Mouse (Mus musculus) megakaryocyte, adult 5-6 weeks (primary cell): ENCODE results near the gene Tcea2. TPM values are rescaled to one million over a fixed set of nuclear protein-coding genes. Genes with fewer than 3 reads are reported as not detected.
A peak's percentile ranks its signal among the peaks of the same experiment; 100 is the strongest.

Experiments used
- ATAC-seq: 2 replicates; pipeline ENCODE4 v1.8.0; 2016; ENCODE audit warnings: mild to moderate bottlenecking, inconsistent platforms; ENCODE audit not compliant: poor library complexity, severe bottlenecking
- total RNA-seq, 2 experiments: library from RNA; stranded (forward) in 1 of 2; stranded (reverse) in 1 of 2; fragments of 153-499, 151-499 nt in 1 of 2; fragments of 221-1000, 200-1000 nt in 1 of 2; gene quantifications; 2 replicates each; pipeline versions ENCODE4 v1.2.3 to v1.2.4; 2015 to 2017

The Tcea2 gene
- total RNA-seq (2015) (9.4 and 9.6 TPM in 2 replicates), total RNA-seq (2017) (6.3 and 8.2 TPM in 2 replicates)

DNA sequence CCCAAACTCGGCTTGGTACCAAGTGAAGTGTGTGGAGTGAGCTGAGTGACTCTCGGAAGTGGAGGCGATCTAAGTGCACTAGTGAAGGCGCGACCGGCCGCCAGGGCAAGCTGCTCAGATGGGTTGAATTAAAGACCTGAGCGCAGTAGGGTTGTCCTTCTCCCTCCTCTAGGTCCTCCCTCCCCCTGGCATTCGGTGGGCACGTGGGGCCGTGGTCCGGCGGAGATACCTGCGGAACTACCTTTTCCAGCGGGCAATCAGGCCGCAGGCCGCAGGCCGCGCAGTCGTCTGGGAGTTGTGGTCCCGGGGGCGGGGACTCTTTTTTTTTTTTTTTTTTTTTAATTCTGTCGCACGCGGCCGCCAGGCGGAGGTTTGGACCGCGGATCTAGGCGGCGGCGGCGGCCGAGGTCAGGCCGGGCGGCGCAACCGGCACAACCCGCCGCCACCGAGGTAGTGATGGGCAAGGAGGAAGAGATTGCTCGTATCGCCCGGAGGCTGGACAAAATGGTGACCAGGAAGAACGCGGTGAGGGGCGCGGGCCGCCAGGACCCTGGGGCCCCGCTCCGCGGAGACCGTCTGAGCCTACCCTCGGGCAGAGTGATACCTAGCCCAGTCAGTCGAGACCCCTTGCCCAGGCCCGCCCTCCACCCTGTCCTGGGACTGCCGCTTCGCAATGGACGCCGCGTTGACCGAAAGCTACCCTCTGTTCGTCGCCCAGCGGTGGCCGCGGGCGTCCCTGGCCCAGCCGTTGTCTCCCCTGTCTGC is at the start of gene Tcea2:
Gene Tcea2, plus strand, starts transcription at position 360 of the 765 bp plus-strand sequence.
- peak; percentile 64 for ATAC-seq

DNA sequence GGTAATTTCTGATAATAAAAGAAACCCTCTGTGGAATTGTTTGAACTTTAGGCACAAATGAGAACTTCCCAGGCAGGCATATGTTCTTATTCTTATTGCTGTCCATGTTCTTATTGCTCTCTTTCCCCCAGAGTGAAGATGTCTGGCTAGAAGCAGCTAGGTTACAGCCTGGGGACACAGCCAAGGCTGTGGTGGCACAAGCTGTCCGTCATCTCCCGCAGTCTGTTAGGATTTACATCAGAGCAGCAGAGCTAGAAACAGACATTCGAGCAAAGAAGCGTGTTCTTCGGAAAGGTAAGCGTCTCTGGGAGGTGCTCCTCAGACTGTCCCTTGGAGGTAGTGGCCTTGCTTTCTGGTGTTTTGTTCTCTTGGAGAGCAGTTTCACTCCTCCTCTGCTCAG is 47.5 kb upstream of the Tcea2 start:
- no peak for ATAC-seq

DNA sequence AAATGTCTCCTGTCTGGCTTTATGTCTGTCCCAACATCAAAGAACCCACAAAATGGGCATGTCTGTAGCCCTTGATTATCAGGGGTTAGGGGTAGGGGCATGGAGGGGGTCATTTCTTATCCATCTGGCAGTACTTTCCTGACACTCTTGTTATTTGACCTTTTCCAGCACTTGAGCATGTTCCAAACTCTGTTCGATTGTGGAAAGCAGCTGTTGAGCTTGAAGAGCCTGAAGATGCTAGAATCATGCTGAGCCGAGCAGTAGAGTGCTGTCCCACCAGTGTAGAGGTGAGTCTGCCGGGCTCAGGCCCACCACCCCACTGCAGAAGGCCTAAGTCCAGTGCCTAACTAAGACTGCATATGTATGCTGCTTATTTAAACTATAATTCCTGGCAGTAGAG is 44.2 kb upstream of the Tcea2 start:
- ATAC-seq, result no peak

DNA sequence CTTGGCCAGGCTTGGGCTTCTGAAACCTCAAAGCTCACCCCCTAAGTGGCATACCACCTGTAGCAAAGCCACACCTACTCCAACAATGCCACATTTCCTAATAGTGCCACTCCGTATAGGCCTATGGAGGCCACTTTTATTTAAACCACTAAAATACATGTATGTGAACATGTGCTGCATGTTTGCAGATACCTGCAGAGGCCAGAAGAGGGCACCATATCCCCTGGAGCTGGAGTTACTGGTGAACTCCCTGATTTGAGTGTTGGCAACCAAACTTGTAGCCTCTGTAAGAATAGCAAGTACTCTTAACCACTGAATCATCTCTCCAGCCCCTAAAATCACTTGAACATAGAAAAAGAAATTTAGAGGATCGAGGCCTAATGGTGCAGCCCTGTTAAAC is 35.7 kb upstream of the Tcea2 start:
- ATAC-seq, result peak; percentile 84

DNA sequence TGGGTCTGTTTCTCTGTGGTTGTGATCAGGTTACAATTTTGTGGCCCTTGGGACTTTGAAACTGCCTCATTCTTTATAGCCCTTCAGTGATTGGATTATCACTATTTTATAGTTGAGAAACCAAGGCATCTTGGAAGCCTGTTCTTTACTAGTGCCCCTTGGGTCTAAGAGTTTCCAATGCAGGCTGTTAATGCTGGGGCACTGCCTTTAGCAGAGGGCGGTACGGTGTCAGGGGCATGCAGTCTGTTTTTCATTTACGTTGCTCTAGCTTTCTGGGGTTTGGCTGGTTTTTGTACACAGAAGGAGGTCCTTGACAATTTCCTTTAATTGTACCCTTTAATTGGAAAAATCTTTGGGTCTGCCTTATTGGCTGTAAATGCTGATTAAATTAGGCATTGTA is 34.4 kb upstream of the Tcea2 start:
- no peak for ATAC-seq

DNA sequence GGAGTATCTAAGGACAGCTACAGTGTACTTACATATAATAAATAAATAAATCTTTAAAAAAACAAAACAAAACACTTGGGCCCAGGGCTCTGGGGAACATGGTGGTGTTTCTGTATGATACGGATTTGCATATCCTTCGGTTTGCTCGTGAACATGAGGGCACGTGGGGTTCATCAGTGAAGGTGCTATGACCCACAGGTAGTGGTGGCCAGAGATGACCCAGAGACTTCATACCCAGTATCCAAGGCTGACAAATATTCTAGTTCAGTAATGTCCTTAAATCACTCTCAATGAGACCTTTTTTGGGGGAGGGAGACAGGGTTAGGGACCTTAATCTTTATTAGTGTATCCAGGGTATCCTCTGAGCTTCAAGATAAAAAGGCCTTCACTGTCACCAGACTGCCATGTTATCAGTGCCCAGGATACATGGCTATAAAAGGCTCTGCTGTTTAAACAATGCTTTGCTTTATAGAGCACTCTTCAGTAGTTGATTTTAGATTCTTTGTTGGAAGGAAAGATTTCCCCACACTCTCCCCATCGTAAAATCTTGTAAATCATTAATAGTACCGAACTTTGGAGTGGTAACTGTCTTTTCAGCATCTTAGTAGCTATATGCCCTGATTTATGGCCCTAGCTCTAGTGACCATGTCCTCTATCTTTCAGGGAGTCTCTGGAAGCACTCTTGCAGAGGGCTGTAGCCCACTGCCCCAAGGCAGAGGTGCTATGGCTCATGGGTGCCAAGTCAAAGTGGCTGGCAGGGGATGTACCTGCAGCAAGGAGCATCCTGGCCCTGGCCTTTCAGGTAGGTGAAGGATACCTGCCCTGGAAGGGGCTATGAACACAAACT is 33.3 kb upstream of the Tcea2 start:
- ATAC-seq, result no peak

DNA sequence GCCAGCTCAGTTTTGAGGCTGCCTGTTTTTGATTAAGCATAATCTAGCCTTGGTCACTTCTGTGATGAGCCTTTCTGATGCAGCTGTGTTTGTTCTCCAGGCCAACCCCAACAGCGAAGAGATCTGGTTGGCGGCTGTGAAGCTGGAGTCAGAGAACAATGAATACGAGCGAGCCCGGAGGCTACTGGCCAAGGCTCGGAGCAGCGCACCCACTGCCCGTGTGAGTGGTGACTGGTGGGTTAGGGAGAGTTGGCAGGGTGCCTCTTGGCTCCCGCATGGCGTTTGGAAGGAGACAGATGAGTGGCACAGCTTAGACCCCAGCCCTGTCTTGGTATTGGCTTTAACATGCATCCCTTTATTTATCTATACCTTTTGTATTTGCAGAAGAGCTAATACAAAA is 31.2 kb upstream of the Tcea2 start:
- no peak for ATAC-seq

DNA sequence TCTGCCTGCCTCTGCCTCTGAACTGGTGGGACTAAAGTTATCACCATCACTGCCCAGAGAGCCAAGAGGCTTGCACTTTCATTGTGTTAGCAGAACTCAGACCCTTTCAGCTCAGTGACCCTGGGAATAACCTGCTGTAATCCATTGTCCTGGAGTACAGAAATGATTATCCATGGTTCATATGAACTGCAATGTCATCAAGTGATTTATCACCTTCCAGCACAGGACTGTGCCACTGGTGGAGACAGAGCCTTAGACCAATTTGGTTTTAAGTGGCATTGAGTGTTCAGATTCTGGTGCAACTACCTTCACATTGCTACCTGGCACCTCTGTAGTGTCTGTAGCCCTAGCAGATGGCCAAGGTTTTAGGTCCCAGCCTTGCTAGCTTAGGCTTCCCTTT is 27.0 kb upstream of the Tcea2 start:
- ATAC-seq, result no peak

DNA sequence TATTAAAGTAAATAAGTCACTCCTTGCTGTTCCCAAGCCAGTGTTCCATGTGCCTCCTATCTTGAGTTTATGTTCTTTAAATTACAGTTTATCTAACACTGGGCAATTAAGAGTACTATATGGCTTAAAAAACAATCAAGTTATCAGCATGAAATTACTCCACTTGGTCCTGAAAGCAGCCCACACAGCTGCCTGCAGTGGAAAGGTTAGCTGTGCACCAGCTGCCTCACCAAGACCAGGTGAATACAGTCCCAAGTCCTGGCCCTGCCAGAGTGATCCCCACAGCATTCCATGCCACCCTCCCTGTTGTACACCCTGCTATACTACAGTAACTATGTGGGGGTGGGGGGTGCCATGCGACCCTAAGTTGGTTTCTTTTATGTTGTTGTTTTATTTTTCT is 26.6 kb upstream of the Tcea2 start:
- no peak for ATAC-seq

DNA sequence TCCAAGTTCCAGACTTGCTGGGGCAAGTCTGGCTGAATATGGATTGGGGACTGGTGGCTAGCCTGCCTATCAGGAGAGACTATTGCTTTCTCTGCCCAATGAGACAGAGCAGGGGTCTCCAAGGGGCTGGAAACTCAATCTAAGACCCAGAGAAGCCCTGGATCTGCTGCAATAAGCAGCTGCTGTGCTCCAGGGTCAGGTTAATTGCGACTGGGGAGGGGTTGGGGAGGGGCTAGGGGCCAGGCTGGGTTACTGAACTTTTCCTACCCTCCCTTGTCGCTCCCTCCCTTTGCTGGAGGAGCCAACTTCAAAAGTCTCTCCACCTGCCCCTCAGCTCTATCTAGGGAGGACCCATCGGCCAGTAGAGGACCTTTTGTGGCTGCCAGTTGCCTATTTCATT is 23.4 kb upstream of the Tcea2 start, which contains the start of gene Gm29797:
Gene Gm29797, plus strand, starts transcription at position 301 of the 400 bp plus-strand sequence.
- ATAC-seq, result no peak

DNA sequence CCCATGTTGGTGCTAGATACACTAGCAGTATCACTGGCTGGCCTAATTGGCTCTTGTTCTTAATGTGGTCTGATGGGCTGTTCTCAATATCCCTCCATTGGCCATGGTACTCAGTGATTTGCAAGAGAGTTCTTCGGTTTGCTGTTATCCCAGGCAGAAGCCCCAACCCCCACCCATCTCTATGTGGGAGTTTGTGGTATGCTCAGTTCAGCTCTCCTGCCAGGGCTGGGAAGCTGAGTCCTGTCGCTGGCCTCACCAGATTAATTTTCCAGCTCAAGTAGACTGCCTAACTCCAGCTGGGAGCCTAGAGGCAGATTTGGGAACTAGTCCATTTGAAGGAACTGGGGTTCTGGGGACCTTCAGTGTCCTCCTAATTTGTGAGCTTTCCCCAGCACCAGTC is 22.7 kb upstream of the Tcea2 start:
- ATAC-seq, result no peak

DNA sequence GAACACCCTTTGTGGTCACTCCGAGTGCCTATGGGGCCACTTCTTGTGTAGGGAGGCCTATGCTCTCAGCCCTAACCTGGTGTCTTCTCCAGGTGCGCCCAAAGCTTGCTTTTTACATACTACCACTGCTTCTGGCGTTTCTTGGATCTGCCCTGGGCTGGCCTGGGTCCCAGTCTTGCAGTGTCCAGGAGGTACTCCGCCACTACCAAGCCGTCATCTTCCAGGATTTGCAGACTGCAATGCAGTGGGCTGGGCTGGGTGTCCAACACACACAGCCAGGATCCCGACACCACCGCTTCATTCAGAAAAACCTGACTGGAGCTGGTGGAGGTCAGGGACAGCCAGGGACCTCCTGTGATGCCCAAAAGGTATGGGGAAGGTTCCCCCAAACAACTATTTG is 21.6 kb upstream of the Tcea2 start:
- ATAC-seq, result no peak

DNA sequence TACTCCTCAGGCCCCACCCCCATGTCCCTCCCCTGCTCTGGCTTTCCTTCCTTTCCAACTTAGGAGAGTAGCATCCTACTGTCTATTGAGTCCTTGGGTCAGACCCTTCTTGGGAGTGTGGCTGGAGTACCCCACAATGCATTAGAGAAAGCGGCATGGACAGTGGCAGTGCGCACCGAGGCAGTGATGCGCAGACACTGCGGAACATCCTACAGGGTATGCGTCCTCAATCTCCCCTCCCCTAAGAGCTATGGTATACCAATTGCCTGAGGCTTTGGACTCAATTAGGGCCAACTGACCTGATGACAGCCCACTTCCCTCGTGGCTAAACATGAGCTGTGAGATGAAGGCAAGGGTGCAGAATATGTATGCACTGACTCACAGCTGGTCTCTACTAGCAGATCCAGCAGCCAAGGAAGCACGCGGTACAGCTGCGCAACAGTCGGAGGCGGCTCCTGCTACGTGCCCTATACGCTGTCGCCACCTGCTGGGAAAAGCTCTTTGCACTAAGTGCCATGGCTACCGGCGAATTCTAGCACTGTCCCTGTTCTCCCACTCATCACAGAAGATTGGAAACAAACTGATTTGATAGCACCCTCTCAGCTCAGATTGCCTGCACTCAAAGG is 21.1 kb upstream of the Tcea2 start:
- ATAC-seq, result peak; percentile 72

DNA sequence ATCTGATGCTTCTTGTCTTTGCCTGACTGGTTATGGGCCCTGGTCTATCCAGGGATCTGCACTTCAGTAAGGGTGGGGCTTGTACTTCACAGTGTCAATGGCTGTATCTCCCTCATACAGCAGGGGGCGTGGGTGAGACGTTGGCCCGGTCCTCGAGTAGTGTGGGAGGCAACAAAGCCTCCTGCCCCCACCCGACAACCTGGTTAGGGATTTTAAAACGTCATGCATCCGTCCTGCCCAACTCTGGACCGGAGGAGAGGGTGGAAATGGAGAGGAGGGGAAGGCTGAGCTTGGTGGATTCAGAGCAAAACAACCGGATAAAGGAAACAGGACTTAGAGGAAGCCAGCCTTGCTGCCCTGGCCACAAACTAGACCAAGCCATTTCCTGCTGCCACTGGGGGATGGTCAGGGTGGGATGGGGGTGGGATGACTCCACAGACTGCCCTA is 20.5 kb upstream of the Tcea2 start:
- ATAC-seq, result peak; percentile 94

DNA sequence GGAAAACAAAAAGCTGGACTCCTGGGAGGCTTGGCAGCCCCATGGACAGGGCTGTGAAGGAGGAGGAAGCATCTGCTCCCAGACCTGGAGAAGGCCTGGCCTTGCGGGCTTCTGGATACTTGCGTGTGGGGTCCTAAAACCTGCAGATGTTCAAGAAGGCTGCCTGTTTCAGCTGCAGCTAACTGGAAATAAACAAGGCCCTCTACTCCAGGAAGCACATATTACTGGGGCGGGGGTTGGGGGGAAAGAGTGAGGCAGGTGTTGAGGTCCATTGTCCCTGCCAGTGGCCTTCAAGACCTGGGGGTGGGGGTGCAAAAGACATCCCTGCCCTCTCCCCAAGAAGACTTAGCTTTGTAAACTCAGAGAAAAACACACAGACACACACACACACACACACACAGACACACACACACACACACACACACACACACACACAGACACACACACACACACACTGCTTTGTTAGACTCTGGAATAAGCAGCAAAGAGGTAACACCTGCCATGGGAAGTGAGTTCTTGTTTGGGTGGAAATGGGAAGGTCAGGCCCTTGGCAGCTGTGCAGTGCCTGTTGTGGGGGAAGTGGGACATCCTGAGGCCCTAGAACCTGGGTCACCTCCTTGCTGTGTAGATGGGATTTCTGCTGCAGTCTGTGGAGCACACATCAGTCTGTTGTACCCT is 17.4 kb upstream of the Tcea2 start:
- no peak for ATAC-seq

DNA sequence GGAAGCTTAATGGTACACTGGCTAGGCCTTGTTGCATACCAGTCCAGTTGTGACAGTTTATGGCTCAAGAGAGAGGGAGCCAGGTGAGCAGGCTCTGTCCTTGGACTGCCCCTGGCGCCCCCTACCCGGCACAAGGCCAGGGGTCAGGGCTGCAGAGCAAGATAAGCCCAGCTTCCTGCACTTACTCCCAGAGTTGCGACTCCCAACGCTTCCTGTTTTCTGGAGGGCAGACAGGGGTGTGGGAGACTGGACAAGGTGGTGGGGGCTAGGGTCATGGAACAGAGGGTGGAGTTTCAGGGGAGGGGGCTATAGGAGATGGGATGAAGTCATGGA is 16.8 kb upstream of the Tcea2 start:
- no peak for ATAC-seq

DNA sequence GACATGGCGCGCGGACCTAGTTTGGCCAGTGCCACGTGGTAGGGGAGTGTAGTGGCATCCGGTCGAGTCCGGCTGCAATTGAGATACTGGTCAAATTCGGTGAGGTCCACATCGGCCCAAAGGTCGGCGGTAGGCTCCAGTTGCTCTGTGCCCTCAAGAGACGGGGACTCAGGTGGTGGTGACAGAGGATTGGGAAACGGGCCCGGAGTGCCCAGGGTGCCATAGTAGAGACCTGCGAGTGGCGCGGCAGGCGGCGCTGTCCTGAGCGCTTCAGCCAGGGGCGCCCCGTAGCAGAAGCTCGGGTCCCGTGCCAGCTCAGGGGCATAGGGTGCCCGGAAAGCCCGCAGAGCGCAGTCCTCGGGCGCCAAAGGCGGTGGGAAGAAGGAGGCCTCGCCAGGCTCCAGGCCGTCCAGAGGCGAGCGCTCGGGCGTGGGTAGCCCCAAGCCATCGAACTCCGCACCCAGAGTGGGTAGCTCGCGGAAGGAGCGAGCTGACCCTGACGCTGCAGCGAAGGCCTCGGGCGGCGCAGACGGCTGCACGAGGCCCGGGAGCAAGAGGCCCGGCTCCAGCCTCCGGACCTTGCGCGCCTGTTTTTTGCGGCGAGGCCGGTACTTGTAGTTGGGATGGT is 9.7 kb upstream of the Tcea2 start:
- peak; percentile 64 for ATAC-seq

DNA sequence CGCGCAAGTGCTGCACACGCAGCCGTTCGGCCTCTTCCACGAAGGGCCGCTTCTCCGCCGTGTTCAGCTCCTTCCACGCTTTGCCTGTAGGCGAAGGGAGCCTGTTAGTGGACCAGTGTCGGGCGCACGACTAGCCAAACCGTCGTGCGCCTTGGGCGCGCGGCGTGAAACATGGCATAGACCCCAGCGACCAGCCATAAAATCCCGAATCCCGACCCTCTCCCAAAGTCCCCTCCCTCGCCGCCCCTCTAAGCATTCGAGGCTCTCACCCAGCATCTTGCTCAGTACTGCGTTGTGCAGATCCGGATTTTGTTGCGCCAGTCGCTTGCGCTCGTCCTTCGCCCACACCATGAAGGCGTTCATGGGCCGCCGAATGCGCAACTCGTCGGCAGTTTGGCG is 9.2 kb upstream of the Tcea2 start:
- ATAC-seq, result no peak

DNA sequence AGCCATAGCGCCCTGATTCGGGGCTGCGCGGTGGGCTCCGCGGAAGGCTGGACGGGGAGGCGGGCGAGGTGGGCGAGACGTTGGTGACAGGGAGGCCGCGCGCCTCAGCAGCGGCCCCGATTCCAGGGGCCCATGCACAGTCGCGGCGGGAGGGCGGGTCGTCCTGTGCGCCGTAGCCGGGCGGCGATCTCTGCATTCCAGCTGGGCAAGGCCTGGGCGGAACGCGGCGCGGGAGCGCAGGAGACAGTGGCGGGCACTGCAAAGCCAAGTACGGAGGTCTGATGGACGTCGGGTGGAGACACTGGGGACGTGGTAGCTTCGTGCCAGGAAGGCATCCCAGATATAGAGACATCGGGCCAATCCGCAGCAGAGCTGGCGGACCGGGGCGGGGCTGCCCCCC is 8.8 kb upstream of the Tcea2 start, which contains the start of gene Sox18:
Gene Sox18, minus strand, starts transcription at position 315 of the 400 bp plus-strand sequence.
- ATAC-seq, result no peak

DNA sequence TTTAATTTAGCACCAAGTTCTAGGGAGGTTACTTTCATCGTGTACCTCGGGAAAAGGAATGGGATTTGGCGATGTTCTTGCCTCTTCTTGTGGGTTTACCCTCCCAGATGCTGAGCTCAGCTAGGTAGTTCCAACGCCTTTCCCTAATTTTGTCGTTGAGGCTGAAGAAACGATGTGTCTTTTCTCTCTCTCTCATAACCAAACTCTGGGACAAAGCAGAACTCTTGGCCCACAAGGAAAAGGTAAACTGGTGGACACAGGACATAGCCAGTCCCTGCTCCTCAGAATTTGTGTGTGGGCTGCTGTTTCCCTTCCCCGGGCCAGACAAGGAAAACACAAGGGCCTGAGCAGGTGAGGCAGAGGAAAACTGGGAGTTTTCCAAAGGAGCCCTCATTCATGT is 8.1 kb upstream of the Tcea2 start:
- ATAC-seq, result no peak

DNA sequence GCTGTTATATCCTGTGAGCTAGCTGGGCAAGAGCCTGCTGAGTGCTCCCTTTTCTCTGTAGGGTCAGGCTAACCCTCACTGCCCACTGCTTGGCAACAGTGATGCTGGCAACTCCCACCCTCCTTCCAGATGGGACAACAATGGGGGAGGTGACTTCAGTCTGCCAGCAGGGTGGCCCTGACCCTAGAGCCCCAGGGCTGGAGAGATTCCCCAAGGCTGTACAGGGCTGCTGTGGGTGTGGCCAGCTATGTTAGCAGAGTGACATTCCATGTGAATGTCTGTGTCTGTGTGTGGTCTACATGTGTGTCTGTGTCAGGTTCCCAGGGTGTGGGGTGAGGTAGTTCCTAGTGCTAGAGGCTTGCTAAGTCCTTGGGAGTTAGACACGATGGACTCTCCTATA is 6.6 kb upstream of the Tcea2 start:
- ATAC-seq, result no peak
